In the genomic region with DNA sequence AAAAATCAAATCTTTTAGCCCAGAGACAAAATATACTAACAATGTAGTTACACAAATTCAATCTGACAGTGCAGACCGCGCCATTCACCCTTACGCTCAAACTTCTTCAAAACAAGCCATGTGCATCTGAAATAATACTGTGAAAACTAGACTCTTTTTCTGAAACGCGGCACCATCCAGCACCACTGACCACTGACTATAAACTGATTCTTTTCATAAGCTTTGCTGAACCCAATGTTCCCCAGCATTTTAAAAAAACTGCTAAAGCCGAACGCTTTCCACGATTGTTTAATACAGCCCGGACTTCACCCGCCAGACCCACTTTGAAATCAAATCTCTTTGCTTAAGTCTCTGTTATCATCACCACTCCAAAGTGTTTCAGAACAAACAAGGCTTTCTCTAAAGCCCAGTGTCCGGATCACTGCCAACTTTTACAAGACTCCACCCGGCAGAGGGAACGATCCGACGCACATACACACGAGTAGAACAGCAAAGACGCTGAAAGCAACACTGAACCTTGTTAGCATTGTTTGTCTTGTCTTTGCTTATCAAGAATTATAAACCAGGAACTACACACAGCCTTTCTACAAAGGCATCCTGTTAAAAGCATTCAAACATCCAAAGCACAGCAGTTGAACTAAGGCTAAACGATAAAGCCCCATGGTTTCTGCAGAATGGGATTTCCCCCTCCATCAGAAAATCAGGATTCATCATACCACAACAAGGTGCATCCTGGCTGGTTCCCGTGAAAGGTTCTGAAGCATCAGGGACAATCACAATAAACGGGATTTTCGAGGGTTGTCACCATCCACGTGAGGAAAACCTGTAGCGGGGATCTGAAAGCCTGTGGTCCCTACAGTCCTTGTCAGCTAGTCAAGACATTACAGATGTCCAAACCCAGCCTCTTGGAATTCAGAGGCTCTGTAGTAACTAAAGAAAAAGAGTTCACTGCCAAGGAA, we compare ENCODE assay signal across 11 mouse cellular contexts. TPM values are rescaled to one million over a fixed set of nuclear protein-coding genes. Genes with fewer than 3 reads are reported as not detected.
DNase-seq lines count a peak whose midpoint lies in the region; ATAC-seq and TF ChIP-seq lines count a peak whose summit lies in the region.
"Had no signal": no experiment of that assay in that cellular context is flagged by ENCODE, and none has a peak within 500 bp of the region (broad histone marks: within the 10 kb centered on the region; RNA-seq: fewer than 3 reads in every experiment).

No protein-coding gene starts in this region.

- H3K4me3 ChIP-seq in gastrocnemius, adult 2 months, result peak overlapping the region; percentile 2
- H3K4me3 ChIP-seq in forebrain, postnatal 0 days (ENCODE audit: low read depth, low read length), result peak overlapping the region; percentile 16
- peak overlapping the region; percentile 37 for H3K4me3 ChIP-seq in lung, adult 2 months (replicated peaks; ENCODE audit: extremely low read depth, low read depth, low read length)
- no peak overlapping the region for H3K4me3 ChIP-seq in neural tube, embryonic 12.5 days
- H3K4me3 ChIP-seq: limb, embryonic 12.5 days had no signal

- ATAC-seq in forebrain, postnatal 0 days, result no peak
- no peak for ATAC-seq in neural tube, embryonic 12.5 days (ENCODE audit: low FRiP score, low read depth)
- ATAC-seq: intestine, postnatal 0 days had no signal

- 12% methylated on average over 23 of the region's 23 CpGs for WGBS in forebrain, postnatal 0 days
- WGBS in lung, adult 2 months, result 33% methylated on average over 23 of the region's 23 CpGs
- 63% methylated on average over 23 of the region's 23 CpGs for WGBS in neural tube, embryonic 12.5 days

- H3K27me3 ChIP-seq in forebrain, postnatal 0 days (ENCODE audit: insufficient read depth, low read length), result no peaks in the 10 kb centered on the region
- H3K27me3 ChIP-seq in neural tube, embryonic 12.5 days (replicated peaks), result no peaks in the 10 kb centered on the region
- H3K27me3 ChIP-seq: limb, embryonic 12.5 days had no signal

- no peak for TF ChIP-seq POLR2A in lung, adult 2 months (IDR thresholded peaks at IDR 0.05; ENCODE audit: borderline replicate concordance, extremely low read depth, low read depth, low read length)

- H3K36me3 ChIP-seq in forebrain, postnatal 0 days (ENCODE audit: insufficient read depth), result no peaks in the 10 kb centered on the region
- H3K36me3 ChIP-seq in neural tube, embryonic 12.5 days, result no peaks in the 10 kb centered on the region
- H3K36me3 ChIP-seq: limb, embryonic 12.5 days had no signal

- intact Hi-C loops in gastrocnemius, adult 2 months (cut with DNase I), result no loop called here
- intact Hi-C loops in left cerebral cortex, postnatal 36 days (cut with DNase I), result no loop called here

- peak overlapping the region; percentile 57 for H3K27ac ChIP-seq in gastrocnemius, adult 2 months
- no peak overlapping the region for H3K27ac ChIP-seq in forebrain, postnatal 0 days (ENCODE audit: low read depth, low read length)
- no peak overlapping the region for H3K27ac ChIP-seq in neural tube, embryonic 12.5 days
- H3K27ac ChIP-seq: limb, embryonic 12.5 days had no signal

- TF ChIP-seq CTCF in gastrocnemius, adult 2 months (IDR thresholded peaks at IDR 0.05), result no peak
- no peak for TF ChIP-seq CTCF in forebrain, postnatal 0 days (IDR thresholded peaks at IDR 0.05; ENCODE audit: low read depth)
- TF ChIP-seq CTCF in lung, adult 2 months (IDR thresholded peaks at IDR 0.05; ENCODE audit: insufficient read depth, low read length), result no peak

- no peak overlapping the region for H3K9ac ChIP-seq in forebrain, postnatal 0 days
- no peak overlapping the region for H3K9ac ChIP-seq in neural tube, embryonic 12.5 days
- H3K9ac ChIP-seq: limb, embryonic 12.5 days had no signal

- peak overlapping the region; percentile 41 for H3K4me2 ChIP-seq in forebrain, postnatal 0 days (ENCODE audit: low read depth)
- peak overlapping the region; percentile 38 for H3K4me2 ChIP-seq in neural tube, embryonic 12.5 days (replicated peaks)
- H3K4me2 ChIP-seq: limb, embryonic 12.5 days had no signal

- 0 out of 2 replicates have a peak, but pooled peaks cover 3% of the 10 kb centered on the region for H3K4me1 ChIP-seq in forebrain, postnatal 0 days (ENCODE audit: insufficient read depth)
- peaks cover 7% of the 10 kb centered on the region for H3K4me1 ChIP-seq in lung, adult 2 months (ENCODE audit: control insufficient read depth, insufficient read depth, low read length)
- H3K4me1 ChIP-seq in neural tube, embryonic 12.5 days, result no peaks in the 10 kb centered on the region; the same call in 1 of the 2 replicates
- H3K4me1 ChIP-seq: limb, embryonic 12.5 days had no signal

- no peaks in the 10 kb centered on the region for H3K9me3 ChIP-seq in forebrain, postnatal 0 days (ENCODE audit: low read length)
- H3K9me3 ChIP-seq in neural tube, embryonic 12.5 days, result no peaks in the 10 kb centered on the region
- H3K9me3 ChIP-seq: limb, embryonic 12.5 days had no signal

- DNase-seq in gastrocnemius, adult 2 months, result no peak
- no peak for DNase-seq in gastrocnemius, postnatal 4 days (ENCODE audit: low spot score in 2 of 2)
- DNase-seq in forebrain, postnatal 0 days, result peak; percentile 26
- DNase-seq in lung, adult 2 months, result no peak
- DNase-seq in kidney, postnatal 25 days, result no peak
- no peak for DNase-seq in left cerebral cortex, postnatal 36 days (ENCODE audit: low spot score in 2 of 2)
- no peak for DNase-seq in adrenal gland, adult 2 months
- DNase-seq: right cerebral cortex, postnatal 25 days had no signal

RNA-seq across cellular contexts. Expression of gene Tmem30a, which starts 36.8 kb away (rescaled TPM):
- total RNA-seq in gastrocnemius, adult 2 months (2021), result 10 to 100 TPM; 53.8 to 54.7 TPM
- 10 to 100 TPM; 44.8 to 47.5 TPM for total RNA-seq in gastrocnemius, postnatal 4 days (2021)
- 152 and 181 TPM in 2 replicates for total RNA-seq in forebrain, postnatal 0 days (2014; rRNA removed)
- 78.9 and 104 TPM in 2 replicates for polyA plus RNA-seq in forebrain, postnatal 0 days (2015; fragmentation: Nextera tagmentation; extraction: Ambion mirVana)
- 62.8 and 82.3 TPM in 2 replicates for polyA plus RNA-seq in lung, adult 2 months (2012; rRNA removed)
- polyA plus RNA-seq in neural tube, embryonic 12.5 days (2016; fragmentation: Nextera tagmentation; extraction: Ambion mirVana), result 100 and 106 TPM in 2 replicates
- 100 to 1,000 TPM; 253 to 258 TPM for total RNA-seq in left cerebral cortex, postnatal 36 days (2021)
- 100 to 1,000 TPM; 112 to 113 TPM for total RNA-seq in adrenal gland, adult 2 months (2021)
- polyA plus RNA-seq in adrenal gland, adult 2 months (2012; rRNA removed), result 65.5 and 87.2 TPM in 2 replicates
